Mouse (Mus musculus): ENCODE results near the gene Chmp4b.
A peak's percentile ranks its signal among the peaks of the same experiment; 100 is the strongest.

Chmp4b gene

GRCm38 (mm10) chr2:154684901-154685470 lies 33.5 kb downstream of the Chmp4b start:
- DNase-seq: no peak

GRCm38 (mm10) chr2:154685772-154686171 lies 34.3 kb downstream of the Chmp4b start:
- no peak for DNase-seq

- no peak for DNase-seq
Observed at GRCm38 (mm10) chr2:154686819-154687218, 35.3 kb downstream of the Chmp4b start.

- no peak for DNase-seq
Observed at GRCm38 (mm10) chr2:154689391-154689790, 37.9 kb downstream of the Chmp4b start.

- DNase-seq: no peak
Observed at GRCm38 (mm10) chr2:154690959-154691358, 39.5 kb downstream of the Chmp4b start.

GRCm38 (mm10) chr2:154693186-154693940 lies 41.9 kb downstream of the Chmp4b start:
- DNase-seq: no peak

- no peak for DNase-seq
Observed at GRCm38 (mm10) chr2:154693941-154694256, 42.4 kb downstream of the Chmp4b start.

- no peak for DNase-seq
Observed at GRCm38 (mm10) chr2:154695690-154696089, 44.2 kb downstream of the Chmp4b start.

GRCm38 (mm10) chr2:154696660-154697059 lies 45.2 kb downstream of the Chmp4b start:
- DNase-seq: no peak

- no peak for DNase-seq
Observed at GRCm38 (mm10) chr2:154699360-154699759, 47.9 kb downstream of the Chmp4b start.

GRCm38 (mm10) chr2:154700177-154700576 lies 48.7 kb downstream of the Chmp4b start:
- DNase-seq: no peak

GRCm38 (mm10) chr2:154702637-154703315 lies 51.3 kb downstream of the Chmp4b start:
- peak; percentile 58 for DNase-seq

GRCm38 (mm10) chr2:154706526-154707280 lies 55.2 kb downstream of the Chmp4b start:
- no peak for DNase-seq

GRCm38 (mm10) chr2:154707284-154707683 lies 55.8 kb downstream of the Chmp4b start:
- no peak for DNase-seq

- DNase-seq: no peak
Observed at GRCm38 (mm10) chr2:154707830-154708385, 56.4 kb downstream of the Chmp4b start.

GRCm38 (mm10) chr2:154711701-154712100 lies 60.2 kb downstream of the Chmp4b start:
- no peak for DNase-seq

GRCm38 (mm10) chr2:154712271-154712677 lies 60.8 kb downstream of the Chmp4b start:
- DNase-seq: peak; percentile 32

GRCm38 (mm10) chr2:154713083-154713482 lies 61.6 kb downstream of the Chmp4b start:
- DNase-seq: peak; percentile 19

- DNase-seq: no peak
Observed at GRCm38 (mm10) chr2:154713964-154714363, 62.5 kb downstream of the Chmp4b start.

GRCm38 (mm10) chr2:154716586-154716985 lies 65.1 kb downstream of the Chmp4b start:
- DNase-seq: no peak

GRCm38 (mm10) chr2:154717081-154717480 lies 65.6 kb downstream of the Chmp4b start:
- DNase-seq: no peak

- no peak for DNase-seq
Observed at GRCm38 (mm10) chr2:154718855-154719556, 67.5 kb downstream of the Chmp4b start.
